Mouse (Mus musculus): ENCODE data around the gene Ceacam16. TPM values are rescaled to one million over a fixed set of nuclear protein-coding genes. Genes with fewer than 3 reads are reported as not detected.

Ceacam16 gene
- total RNA-seq (2021), result not detected

- intact Hi-C loops (cut with DNase I), result no loop called here
- DNase-seq, result no peak
Measured at GRCm38 (mm10) chr7:19861199-19861598, at the start of gene Ceacam16. Gene Ceacam16, minus strand, starts transcription at chr7:19861299.

- DNase-seq, result peak; percentile 83 to 91
- intact Hi-C loops (cut with DNase I), result loop anchor here (1.0 kb wide), 1 partner anchor 46 kb away; no protein-coding TSS in a partner anchor
Measured at GRCm38 (mm10) chr7:19910421-19911291, 49.6 kb upstream of the Ceacam16 start.

- intact Hi-C loops (cut with DNase I), result no loop called here
- DNase-seq, result peak; percentile 46 to 72
Measured at GRCm38 (mm10) chr7:19889881-19890280, 28.8 kb upstream of the Ceacam16 start.

- intact Hi-C loops (cut with DNase I), result no loop called here
Measured at GRCm38 (mm10) chr7:19887849-19888248, 26.8 kb upstream of the Ceacam16 start, which contains the start of gene Ceacam19. Gene Ceacam19, minus strand, starts transcription at chr7:19887965.

GRCm38 (mm10) chr7:19880754-19881153, 19.7 kb upstream of the Ceacam16 start:
- intact Hi-C loops (cut with DNase I), result no loop called here
- DNase-seq, result no peak

More at GRCm38 (mm10) chr7:19887849-19888248, 26.8 kb upstream of the Ceacam16 start, which contains the start of gene Ceacam19:
- DNase-seq, result no peak

GRCm38 (mm10) chr7:19876781-19877425, 15.8 kb upstream of the Ceacam16 start:
- DNase-seq, result no peak
- intact Hi-C loops (cut with DNase I), result loop anchor here (1.0 kb wide), 1 partner anchor 79 kb away; no protein-coding TSS in a partner anchor

GRCm38 (mm10) chr7:19875948-19876682, 15.0 kb upstream of the Ceacam16 start:
- intact Hi-C loops (cut with DNase I), result no loop called here
- DNase-seq, result peak; percentile 60 to 76

- intact Hi-C loops (cut with DNase I), result loop anchor here (1.0 to 2.0 kb wide), 3 partner anchors 23 to 206 kb away; no protein-coding TSS in a partner anchor
- peak; percentile 64 to 74 for DNase-seq
Measured at GRCm38 (mm10) chr7:19871943-19872601, 11.0 kb upstream of the Ceacam16 start.

- DNase-seq, result peak; percentile 44 to 45
Measured at GRCm38 (mm10) chr7:19871137-19871621, 10.1 kb upstream of the Ceacam16 start.

GRCm38 (mm10) chr7:19867751-19868399, 6.8 kb upstream of the Ceacam16 start:
- intact Hi-C loops (cut with DNase I), result no loop called here

More at GRCm38 (mm10) chr7:19871137-19871621, 10.1 kb upstream of the Ceacam16 start:
- intact Hi-C loops (cut with DNase I), result no loop called here

GRCm38 (mm10) chr7:19866490-19866889, 5.4 kb upstream of the Ceacam16 start:
- intact Hi-C loops (cut with DNase I), result no loop called here

More at GRCm38 (mm10) chr7:19867751-19868399, 6.8 kb upstream of the Ceacam16 start:
- DNase-seq, result no peak

GRCm38 (mm10) chr7:19865246-19866036, 4.3 kb upstream of the Ceacam16 start:
- DNase-seq, result no peak
- intact Hi-C loops (cut with DNase I), result no loop called here

More at GRCm38 (mm10) chr7:19866490-19866889, 5.4 kb upstream of the Ceacam16 start:
- peak; percentile 56 to 59 for DNase-seq

- intact Hi-C loops (cut with DNase I), result no loop called here
- peak; percentile 78 to 80 for DNase-seq
Measured at GRCm38 (mm10) chr7:19864241-19864640, 3.1 kb upstream of the Ceacam16 start.

- intact Hi-C loops (cut with DNase I), result no loop called here
- no peak for DNase-seq
Measured at GRCm38 (mm10) chr7:19859740-19860139, 1.4 kb downstream of the Ceacam16 start.

- no peak for DNase-seq
- intact Hi-C loops (cut with DNase I), result no loop called here
Measured at GRCm38 (mm10) chr7:19856283-19856682, 4.8 kb downstream of the Ceacam16 start.

GRCm38 (mm10) chr7:19855663-19856062, 5.4 kb downstream of the Ceacam16 start:
- intact Hi-C loops (cut with DNase I), result no loop called here

GRCm38 (mm10) chr7:19853526-19853925, 7.6 kb downstream of the Ceacam16 start:
- DNase-seq, result no peak
- intact Hi-C loops (cut with DNase I), result no loop called here

More at GRCm38 (mm10) chr7:19855663-19856062, 5.4 kb downstream of the Ceacam16 start:
- no peak for DNase-seq

- intact Hi-C loops (cut with DNase I), result no loop called here
- DNase-seq, result no peak
Measured at GRCm38 (mm10) chr7:19851858-19852570, 9.1 kb downstream of the Ceacam16 start, which contains the start of gene Gm19345. Gene Gm19345, plus strand, starts transcription at chr7:19852003.
